Mouse (Mus musculus) frontal cortex, postnatal 14 days (tissue): ENCODE data around the gene Carns1.
"Not testable (repeated sequence)": the region's sequence is repeated elsewhere in the genome, so short reads cannot be mapped to it uniquely, and the experiment has no call there.

Experiments
- DNase-seq, 2 experiments: peaks; one replicate each; pipeline ENCODE4 v3.0.0; 2022; ENCODE audit warnings: low spot score in 2 of 2

Gene Carns1

DNA sequence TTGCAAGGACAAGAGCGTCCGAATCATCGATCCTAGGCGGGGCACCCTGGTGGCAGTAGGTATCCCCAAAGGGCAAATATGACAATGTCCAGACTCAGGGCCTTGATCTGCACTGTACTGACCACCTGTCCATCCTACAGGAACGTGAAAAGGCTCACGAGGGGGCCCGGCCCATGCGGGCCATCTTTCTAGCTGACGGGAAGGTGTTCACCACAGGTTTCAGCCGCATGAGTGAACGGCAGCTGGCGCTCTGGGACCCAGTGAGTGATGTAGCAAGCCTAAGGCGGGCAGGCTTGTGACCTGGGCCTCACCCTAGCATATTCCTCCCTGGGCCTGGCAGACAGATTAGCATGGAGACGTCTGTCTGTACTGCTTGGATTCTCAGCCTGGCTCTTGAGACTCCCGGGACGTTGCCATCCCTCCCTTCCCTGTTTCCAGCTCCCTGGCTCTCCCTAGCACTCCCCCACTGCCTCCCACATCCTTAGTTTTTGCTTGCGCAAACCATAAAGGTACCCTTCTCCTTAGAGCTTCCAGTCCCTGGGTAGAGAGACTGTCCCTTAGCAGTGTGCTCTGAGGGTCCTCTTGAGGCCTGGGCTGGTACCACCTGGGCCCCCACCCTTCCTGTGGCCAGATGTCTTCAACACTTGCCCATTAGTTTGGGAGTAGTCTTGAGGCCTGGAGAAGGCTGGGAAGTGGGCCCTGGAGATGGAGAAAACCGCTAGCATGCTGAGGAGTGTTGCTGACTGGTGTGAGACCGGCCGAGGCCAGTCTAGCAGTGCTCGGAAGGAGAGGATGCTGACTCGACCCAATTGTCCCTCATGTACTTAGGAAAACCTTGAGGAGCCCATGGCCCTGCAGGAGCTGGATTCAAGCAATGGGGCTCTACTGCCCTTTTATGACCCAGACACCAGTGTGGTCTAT lies 24.5 kb downstream of the Carns1 start:
- no peak for DNase-seq

DNA sequence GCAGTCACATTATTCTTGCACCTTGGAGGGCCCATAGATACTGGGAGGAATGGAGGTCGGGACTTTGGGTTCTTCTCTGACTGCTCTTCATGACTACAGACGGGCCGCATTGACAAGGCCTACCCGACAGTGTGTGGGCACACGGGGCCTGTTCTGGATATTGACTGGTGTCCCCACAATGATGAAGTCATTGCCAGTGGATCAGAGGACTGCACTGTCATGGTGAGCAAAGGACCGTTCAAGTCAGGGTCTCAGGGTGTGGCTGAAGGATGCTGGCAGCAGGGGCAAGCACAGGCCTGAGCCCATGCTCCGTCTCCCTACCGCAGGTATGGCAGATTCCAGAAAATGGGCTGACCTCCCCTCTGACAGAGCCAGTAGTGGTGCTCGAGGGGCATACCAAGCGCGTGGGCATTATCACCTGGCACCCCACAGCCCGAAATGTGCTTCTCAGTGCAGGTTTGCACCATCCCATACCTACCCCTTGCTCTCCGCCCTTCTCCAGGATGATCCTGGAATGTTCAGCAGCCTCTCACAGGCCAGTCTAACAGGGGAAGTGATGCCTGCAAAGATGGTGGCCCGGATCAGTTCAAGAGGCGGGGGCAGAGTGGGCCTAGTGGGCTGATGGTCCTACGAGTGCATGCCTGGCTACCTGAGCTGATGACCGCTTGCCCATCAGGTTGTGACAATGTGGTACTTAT lies 25.4 kb downstream of the Carns1 start:
- DNase-seq, result no peak

DNA sequence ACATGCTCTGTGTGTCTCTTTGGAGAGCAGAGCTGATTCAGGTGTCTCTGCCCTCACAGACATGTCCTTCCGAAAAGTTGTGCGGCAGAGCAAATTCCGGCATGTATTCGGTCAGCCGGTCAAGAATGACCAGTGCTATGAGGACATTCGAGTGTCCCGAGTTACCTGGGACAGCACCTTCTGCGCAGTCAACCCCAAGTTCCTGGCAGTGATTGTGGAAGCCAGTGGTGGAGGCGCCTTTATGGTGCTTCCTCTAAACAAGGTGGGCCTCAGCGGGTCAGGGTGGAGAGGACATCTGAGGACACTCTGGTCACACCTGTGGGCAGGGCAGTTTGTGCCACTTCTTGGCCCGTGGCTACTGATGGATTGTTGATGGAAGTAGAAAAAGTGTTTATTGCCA lies 26.0 kb downstream of the Carns1 start:
- no peak for DNase-seq

DNA sequence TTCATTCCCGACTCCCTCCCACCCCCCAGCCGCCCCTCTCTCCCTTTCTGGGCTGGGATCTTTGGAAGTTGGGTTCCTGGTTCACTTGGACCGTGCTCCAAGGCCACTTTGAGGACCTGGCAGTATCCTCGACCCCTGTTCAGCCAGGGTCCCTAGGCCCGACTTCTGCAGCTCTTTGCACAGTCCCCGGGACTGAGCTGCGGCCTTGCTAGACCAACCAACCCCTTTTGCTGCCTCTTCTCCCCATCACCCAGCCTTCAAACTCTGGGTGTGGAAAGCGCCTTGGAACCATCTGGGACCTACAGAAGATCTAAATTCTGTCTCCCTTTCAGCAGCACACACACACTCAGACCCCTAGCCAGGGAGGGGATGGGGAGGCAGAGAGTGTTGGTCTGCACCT lies 26.5 kb downstream of the Carns1 start:
- DNase-seq, result no peak

DNA sequence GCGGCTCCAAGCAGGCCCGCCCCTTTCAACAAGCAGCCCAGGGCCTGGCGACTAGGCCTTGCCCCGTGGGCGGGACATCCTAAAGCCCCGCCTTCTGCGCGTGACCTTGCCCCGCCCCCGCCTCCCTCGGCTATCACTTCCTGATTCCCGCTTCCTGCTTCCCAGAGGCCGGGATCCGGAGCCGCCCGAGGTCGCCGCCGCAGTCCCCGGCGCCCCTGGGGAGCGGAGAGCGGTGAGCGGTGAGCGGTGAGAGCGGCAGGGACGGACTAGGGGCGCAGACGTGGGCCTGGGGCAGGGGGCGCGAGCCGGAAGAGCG lies 26.8 kb downstream of the Carns1 start, which contains the start of gene Coro1b:
Coro1b (plus strand) TSS at position 129 of the 316 bp plus-strand sequence.
- DNase-seq, result peak; percentile 88 to 94

DNA sequence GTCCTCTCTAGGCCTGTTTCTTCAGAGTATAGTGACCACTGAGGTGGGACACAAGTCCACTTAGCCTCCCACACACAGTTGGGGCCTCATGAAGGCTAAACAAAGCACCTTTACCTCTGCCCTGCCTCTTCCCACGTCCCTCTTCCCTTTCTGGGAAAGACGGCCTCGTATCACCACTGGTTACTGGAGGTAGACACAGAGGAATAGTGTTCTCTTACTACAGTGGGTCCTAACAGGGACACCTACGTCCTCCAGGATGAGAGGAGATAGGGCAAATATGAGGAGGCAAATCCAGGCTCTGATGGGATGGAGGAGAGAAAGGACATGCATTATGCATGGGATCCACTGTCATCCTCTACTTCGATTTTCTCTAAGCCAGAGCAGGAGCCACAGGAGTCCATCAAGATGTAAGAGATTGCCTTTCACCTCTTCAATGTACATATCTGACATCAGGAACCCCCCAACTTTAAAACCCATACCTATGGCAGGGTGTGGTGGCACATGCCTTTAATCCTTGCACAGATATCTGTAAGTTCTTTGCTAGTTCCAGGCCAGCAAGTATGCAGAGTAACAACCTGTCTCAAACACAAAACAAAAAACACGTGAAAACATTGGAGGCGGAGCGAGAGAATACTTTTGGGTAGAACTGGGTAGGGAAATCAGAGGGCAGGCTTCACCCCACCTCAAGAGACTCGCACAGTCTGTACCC lies 27.3 kb downstream of the Carns1 start:
- DNase-seq, result no peak

DNA sequence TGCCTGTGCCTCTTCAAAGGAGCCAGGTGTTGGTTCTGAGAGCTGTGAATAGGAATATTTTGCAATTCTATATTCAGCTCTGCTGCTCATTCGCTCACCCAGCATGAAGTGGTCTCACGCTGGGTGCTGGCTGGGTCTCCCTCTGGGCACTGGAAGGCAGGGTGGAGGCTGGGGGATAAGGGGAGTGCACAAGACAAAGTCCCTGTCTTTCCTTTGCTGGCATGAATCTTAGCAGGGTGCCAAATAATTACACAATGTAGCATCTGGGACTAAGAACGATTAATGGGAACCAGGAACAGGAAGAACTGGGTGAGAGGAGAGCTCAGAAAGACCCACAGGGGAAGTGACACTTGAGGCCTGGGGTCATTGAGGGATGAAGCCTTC lies 28.3 kb downstream of the Carns1 start:
- no peak for DNase-seq

DNA sequence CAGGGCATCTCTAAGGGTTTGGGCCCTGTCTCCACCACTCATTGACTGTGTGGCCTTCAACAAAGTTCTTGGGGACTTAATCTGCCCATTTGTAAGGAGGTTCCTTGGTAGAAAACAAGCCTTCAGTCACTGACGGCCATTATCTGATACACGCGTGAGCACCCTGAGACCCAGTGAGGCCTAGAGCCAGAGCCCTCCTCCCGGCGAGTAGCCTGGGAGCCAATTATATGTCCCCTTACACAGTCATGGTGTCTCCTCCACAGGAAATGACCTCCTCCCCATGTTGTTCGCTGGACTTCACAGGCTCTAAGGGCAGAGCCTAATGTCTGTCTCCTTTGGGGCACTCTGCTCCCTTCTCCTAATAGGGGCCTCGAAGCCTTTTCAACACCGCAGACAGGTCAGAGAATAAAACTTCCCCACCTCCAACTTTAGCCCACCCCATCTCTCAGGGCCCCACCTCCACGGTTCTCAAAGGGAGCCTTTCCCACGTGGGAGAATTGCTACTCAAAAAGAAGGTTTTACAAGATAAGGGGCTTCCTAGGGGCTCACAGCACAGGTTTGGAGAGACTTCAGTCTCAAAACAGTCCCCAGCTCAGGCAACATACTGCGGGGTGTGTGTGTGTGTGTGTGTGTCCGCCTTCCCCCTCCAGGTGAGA lies 28.8 kb downstream of the Carns1 start:
- DNase-seq, result no peak

DNA sequence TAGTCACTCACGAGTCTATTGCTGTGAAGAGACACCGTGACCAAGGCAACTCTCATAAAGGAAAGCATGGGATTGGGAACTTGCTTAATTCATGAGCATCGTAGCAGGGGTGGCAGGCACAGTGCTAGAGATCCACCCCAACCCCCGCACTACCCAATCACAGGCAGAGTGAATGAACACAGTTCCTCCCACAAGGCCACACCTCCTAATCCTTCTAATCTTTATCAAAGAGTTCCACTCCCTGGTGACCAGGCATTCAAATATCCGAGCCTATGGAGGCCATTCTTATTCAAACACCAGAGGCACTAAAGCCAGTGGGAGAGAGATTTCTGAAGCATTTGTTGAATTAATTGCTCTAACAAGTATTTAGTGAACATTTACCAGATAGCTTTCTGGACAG lies 29.3 kb downstream of the Carns1 start:
- no peak for DNase-seq

DNA sequence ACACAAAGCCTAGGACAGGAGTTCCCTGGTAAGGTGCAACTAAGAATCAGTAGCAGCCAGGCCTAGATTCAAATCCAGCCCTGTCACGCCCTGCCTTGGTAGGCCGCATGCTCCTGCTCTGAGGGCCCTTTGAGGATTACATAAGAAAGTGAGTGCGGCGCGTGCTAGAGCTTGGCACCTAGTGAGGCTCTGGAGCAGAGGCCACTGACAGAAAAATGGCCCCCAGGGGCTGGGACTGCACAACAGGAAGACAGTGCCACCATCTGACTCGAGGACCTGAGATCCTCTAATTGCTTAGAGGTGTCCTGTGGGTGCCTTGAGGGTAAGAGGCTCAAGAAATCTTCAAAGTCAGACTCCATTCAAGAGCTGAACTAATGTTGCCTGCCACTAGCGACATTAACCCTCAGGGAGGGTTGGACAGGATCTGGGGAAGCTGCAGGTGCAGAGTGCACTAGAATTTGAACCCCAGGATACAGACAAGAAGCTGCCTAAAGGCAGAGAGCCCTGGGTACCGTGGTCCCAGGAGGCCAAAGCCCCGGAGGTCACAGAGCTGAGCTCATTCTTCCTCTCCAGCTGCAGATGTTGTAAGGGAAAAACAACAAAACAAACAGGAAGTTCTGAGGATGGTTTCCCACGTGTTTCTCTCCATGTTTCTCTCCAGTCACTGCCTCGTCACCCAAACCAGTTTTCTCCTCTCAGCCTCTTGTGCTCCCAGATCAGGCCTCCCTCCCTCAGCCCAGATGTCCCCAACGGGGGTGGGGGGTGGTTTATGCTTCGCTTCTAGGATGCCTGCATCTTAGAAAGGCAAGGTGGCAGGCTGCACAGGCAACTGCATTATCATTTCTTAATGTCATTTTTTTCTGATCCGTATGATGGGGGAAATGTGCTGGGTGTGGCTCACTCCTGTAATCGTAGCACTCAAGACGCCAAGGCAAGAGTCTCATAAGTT lies 30.5 kb downstream of the Carns1 start:
- no peak for DNase-seq

DNA sequence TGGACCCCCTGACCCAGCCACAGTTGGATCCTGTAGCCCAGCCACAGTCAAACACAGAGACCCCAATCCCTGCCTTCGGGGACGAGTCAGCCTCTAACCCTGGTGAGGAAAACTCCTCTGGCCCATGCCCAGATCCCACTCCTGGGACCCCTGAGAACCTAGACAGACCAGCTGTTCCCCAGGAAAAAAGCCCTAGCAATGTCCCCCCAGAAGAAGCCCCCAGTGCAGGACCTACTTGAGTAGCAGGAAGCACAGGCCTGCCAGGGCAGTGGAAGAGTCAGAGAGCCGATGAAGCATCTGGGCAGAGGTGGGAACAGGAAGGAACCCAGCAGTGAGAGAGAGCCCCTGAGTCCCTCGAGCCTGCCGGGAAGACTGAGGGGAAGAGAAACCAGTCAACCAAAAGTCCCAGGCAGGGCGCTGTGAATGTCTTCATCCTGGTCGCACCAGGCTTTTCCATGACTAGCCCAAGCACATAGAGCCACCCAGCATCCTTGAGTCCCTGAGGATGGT lies 31.5 kb downstream of the Carns1 start, which contains the start of gene Cabp4:
Cabp4 (minus strand) TSS at position 275 of the 510 bp plus-strand sequence.
- no peak for DNase-seq

DNA sequence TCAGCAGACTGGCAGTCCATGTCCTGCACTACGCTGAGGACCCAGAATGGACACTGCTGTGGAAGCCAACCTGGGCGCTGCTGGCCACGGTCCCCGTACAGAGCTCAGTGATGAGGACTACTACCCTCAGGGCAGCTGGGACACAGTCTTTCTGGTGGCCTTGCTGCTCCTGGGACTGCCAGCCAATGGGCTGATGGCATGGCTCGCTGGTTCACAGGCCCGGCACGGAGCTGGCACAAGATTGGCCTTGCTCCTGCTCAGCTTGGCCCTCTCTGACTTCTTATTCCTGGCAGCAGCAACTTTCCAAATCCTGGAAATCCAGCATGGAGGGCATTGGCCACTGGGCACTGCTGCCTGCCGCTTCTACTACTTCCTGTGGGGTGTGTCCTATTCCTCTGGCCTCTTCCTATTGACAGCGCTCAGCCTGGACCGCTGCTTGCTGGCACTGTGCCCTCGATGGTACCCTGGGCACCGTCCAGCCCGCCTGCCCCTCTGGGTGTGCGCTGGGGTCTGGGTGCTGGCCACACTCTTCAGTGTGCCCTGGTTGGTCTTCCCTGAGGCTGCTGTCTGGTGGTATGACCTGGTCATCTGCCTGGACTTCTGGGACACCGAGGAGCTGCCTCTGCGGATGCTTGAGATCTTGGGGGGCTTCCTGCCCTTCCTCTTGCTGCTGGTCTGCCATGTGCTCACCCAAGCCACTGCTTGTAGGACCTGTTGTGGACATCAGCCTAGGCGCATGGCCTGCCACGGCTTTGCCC lies 32.7 kb downstream of the Carns1 start:
- DNase-seq, result no peak

DNA sequence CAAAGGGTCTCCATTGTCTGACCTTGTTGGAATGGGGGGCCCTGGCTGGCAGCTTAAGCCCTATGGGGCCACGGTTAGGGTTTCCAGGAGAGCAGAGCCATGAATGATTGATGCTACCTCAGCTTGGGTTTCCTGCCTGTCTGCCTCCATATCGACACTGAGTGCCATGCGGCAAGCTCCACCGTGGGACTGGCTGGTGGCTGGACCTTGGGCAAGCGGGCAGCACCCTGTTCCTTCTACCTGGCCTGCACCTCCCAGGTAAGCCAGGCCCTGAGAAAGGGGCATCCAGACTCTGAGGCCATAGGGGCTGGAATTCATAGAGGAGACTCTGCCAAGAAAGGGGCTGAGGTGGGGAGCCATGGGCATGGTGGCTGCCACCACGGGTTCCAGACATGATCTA lies 35.1 kb downstream of the Carns1 start:
- DNase-seq, result no peak

DNA sequence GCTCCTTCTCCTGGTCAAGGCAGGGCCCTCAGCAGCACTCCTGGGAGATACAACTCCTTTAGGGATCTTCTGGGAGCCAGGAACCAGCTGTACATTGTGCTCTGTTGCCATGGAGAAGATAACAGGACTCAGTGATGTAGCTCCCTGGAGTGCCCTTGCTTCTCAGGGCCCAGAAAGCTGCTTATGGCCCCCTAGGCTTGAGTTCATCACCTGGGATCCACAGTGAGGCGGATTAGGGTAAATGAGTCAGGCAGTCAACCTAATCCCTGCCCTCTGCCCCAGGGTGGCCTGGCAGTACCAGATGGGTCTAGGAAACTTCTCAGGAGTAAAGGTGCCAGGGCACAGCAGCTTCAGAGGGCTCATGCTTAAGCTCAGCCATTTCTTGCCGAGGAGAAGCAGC lies 35.8 kb downstream of the Carns1 start, which contains the start of gene Gpr152:
Gpr152 (plus strand) TSS at position 342 of the 400 bp plus-strand sequence.
- DNase-seq, result no peak

DNA sequence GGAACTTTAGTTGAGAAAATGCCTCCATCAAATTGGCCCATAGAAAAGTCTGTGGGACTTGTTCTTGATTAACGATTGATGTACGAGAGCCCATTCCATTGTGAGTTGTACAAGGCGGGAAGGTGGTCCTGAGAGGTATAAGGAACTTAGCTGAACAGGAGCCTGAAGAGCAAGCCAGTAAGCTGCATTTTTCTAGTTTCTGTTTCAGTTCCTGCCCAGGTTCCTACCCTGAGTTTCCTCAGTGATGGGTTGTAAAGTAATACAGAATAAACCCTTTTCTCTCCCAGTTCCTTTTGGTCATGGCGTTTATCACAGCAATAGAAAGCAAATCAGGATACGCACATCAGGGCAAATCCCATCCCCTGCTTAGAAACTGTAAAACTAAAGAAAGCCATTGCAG lies 37.4 kb downstream of the Carns1 start:
- no peak for DNase-seq

DNA sequence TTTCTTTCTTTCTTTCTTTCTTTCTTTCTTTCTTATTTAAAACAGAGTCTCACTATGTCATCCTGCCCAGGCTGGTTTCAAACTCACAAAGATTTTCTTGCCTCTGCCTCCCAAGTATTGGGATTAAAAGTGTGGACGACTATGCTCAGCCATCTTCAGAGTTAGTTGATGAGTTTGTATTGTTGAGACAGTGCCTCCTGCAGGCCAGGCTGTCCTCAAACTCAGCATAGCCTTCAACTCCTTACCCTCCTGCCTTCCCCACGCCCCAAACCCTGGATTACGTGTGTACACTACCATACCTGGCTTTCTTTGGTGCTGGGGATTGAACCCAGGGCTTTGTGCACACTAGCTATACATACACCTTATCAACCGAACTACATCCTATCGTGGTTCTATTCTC lies 38.8 kb downstream of the Carns1 start:
- no peak for DNase-seq

DNA sequence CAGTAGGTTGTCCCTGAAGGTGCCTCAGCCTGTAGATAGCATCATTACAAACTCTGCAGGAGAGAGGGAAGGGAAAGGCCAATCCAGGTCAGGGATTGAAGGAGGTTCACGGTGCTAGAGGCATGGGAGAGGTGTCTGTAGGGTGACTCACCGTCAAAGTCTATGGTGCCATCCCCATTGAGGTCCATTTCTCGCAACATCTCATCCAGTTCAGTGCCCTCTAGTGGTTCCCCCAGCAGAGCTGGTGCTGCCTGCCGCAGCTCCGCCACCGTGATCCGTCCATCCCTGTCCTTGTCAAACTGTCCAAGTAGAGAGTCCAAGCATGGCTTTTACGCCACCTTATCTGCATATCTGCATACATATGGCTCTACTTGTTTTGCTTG lies 39.3 kb downstream of the Carns1 start:
- DNase-seq, result not testable (repeated sequence)

DNA sequence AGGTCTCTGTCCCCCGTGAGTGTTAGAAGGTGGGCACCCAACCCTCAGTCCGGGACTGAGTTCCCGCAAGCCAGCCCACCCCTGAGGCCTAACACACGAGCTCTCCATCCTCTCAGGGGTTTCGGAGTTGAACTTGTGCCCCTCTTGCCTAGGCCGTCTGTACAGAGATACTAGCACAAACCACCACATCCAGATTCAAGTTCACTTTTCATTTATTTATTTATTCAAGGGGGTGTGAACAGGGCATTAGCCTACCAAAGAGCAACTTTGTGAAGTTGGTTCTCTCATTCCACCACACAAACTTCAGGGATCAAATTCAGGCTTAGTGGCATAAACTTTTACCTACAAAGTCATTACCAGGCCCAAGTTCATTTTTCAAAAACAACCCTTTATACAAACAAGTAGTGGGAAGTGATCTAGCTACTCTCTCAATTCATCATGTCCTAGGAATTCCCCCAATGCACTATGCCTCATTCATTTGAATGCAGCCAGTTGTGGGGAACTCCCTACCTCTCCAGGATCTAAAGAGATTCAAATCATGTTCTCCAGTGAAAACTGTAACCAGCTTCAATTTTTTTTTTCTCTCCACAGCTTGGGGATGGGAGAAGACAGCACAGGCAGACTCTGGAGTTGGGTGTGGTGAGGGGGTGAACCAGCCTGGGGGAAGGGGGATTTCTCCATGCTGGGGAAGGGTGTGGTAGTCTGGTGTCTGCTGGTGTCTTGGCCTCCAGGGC lies 39.9 kb downstream of the Carns1 start:
- DNase-seq, result not testable (repeated sequence)

DNA sequence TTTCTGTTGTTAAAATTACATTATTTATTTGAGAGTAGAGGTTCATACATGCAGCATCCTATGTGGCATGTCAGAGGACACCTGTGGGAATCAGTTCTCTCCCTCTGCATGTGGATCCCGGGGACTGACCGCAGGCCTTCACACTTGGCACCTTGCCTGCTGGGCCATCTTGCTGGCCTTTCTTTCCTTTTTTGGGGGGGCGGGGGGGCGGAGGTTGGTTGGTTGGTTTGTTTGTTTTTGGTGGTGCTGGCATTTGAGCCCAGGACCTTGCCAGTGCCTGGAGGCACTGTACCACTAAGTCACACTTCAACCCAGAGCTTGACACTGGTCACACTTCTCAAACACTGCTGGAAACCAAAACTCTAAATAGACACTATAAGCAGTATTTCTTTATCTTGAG lies 40.9 kb downstream of the Carns1 start:
- no peak for DNase-seq
